Mouse (Mus musculus) lung, embryonic 14.5 days (tissue): ENCODE measurements around the gene Cyp2d10. TPM values are rescaled to one million over a fixed set of nuclear protein-coding genes. Genes with fewer than 3 reads are reported as not detected.

Experiments
- ATAC-seq: fragments of 200-750 bp; cut with Nextera tagmentation; 2 replicates; pipeline ENCODE4 v1.8.0; 2017; ENCODE audit warnings: mild to moderate bottlenecking, moderate TSS enrichment, moderate library complexity; ENCODE audit not compliant: insufficient read depth
- DNase-seq: peaks from one replicate; pipeline ENCODE4 v3.0.0-alpha.2; 2015
- H3K27ac ChIP-seq: fragments of 300-500 bp; sonication (generic); 2 replicates; pipeline ENCODE4 v1.5.1; 2014; ENCODE audit warnings: low read depth, mild to moderate bottlenecking, moderate library complexity
- H3K27me3 ChIP-seq: fragments of 300-500 bp; sonication (generic); 2 replicates; pipeline ENCODE4 v1.6.1; 2014; ENCODE audit warnings: low read length, control low read depth; ENCODE audit not compliant: insufficient read depth
- H3K36me3 ChIP-seq: fragments of 300-500 bp; sonication (generic); 2 replicates; pipeline ENCODE4 v1.6.1; 2014; ENCODE audit warnings: control low read depth; ENCODE audit not compliant: insufficient read depth
- H3K4me1 ChIP-seq: fragments of 300-500 bp; sonication (generic); 2 replicates; pipeline ENCODE4 v1.6.1; 2014; ENCODE audit warnings: antibody characterized with exemption, control low read depth; ENCODE audit not compliant: insufficient read depth
- H3K4me2 ChIP-seq: fragments of 300-500 bp; sonication (generic); 2 replicates; pipeline ENCODE4 v1.6.1; 2014; ENCODE audit warnings: mild to moderate bottlenecking
- H3K4me3 ChIP-seq: fragments of 300-500 bp; sonication (generic); 2 replicates; pipeline ENCODE4 v1.5.1; 2014; ENCODE audit warnings: low read depth, low read length
- H3K9ac ChIP-seq: fragments of 300-500 bp; sonication (generic); 2 replicates; pipeline ENCODE4 v1.6.1; 2014
- H3K9me3 ChIP-seq: fragments of 300-500 bp; sonication (generic); 2 replicates; pipeline ENCODE4 v1.6.1; 2016; ENCODE audit warnings: low read depth, low read length, control low read depth
- CTCF ChIP-seq: IDR thresholded peaks from 2 replicates; pipeline ENCODE4 v1.5.1; 2016; ENCODE audit warnings: antibody characterized with exemption, low read depth
- WGBS: fragments of 180-500 bp; shearing (Covaris S2); extraction: QIAGEN DNeasy Blood & Tissue Kit; methylation state at CpG from one replicate; pipeline ENCODE4 v1.1.7; 2014; 5-methylcytosine and 5-hydroxymethylcytosine counted together
- polyA plus RNA-seq: library from polyadenylated mRNA; unstranded; fragments of >200 nt; fragmentation: Nextera tagmentation; extraction: Ambion mirVana; gene quantifications from 2 replicates; pipeline ENCODE4 v1.2.1, GENCODE M21; 2014

The Cyp2d10 gene
- polyA plus RNA-seq, 1 experiment from 2014 or later: not detected

DNA sequence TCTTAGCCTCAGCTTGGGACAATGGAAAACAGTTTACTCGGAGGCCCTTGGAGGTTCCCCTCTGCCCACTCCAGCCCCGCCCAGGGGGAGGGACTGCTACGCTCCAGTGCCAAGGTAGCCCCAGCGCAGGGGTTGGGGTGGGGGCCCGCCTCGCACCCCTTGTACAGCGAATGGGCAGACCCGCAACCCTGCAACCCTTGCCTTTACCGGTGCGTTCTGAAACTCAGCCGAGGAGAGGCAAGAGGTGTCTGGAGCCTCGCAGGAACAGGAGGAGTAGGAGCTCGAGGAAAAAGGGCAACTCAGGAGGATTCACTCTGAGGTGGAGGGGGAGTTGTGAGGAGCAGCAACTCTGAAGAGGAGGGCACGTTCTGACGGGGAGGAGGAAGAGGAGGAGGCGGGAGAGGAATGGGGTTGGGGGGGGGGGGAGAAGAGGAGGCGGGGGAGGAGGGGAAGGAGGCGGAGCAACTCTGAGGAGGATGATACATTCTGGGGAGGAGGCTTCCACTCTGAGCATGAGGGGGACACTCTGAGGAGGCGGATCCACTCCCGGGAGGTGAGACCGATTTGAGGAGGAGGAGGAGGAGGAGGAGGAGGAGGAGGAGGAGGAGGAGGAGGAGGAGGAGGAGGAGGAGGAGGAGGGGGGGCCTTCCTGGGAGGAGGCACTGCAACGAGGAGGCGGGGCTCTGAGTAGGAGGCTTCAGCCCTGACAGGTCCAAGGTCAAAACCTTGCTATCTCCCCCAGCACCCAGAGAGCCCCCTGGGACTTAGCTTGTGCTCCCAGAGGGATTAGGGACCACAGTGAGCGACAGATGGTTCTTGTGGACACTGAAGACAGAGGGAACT lies 26.9 kb downstream of the Cyp2d10 start, which contains the start of gene Cyp2d22:
Gene Cyp2d22 (minus strand): TSS at position 390 of the 843 bp plus-strand sequence.
- TF ChIP-seq CTCF: no peak
- Histone ChIP-seq H3K36me3 (no peaks in the 10 kb centered on the region), H3K27ac (peak within 1 kb of the TSS; percentile 68; the same call in 1 of the 2 replicates), H3K4me3 (peak within 1 kb of the TSS; percentile 42), H3K9me3 (no peaks in the 10 kb centered on the region), H3K4me2 (peak within 1 kb of the TSS; percentile 65), H3K27me3 (no peaks in the 10 kb centered on the region), H3K9ac (peak within 1 kb of the TSS; percentile 49), H3K4me1 (peaks cover 3% of the 10 kb centered on the region; the same call in 1 of the 2 replicates)
- DNase-seq (peak; percentile 69), ATAC-seq (peak; percentile 72)
- WGBS: 1% methylated on average over 18 of the region's 24 CpGs

GRCm38 (mm10) chr15:82379511-82379870 lies 27.5 kb downstream of the Cyp2d10 start:
- Histone ChIP-seq H3K4me3 (peak overlapping the region; percentile 42), H3K9me3 (no peaks in the 10 kb centered on the region), H3K4me1 (peaks cover 3% of the 10 kb centered on the region; the same call in 1 of the 2 replicates), H3K4me2 (peak overlapping the region; percentile 65), H3K27ac (peak overlapping the region; percentile 68; the same call in 1 of the 2 replicates), H3K9ac (peak overlapping the region; percentile 49), H3K27me3 (no peaks in the 10 kb centered on the region), H3K36me3 (no peaks in the 10 kb centered on the region)
- WGBS: 14% methylated on average over 7 of the region's 7 CpGs
- DNase-seq (no peak), ATAC-seq (no peak)
- no peak for TF ChIP-seq CTCF

- TF ChIP-seq CTCF: no peak
- H3K27ac ChIP-seq: peak overlapping the region; percentile 3
- H3K4me3 ChIP-seq: no peak overlapping the region
- no peaks in the 10 kb centered on the region; the same call in 1 of the 2 replicates for H3K36me3 ChIP-seq
- H3K4me2 ChIP-seq: peak overlapping the region; percentile 65
- H3K9me3 ChIP-seq: no peaks in the 10 kb centered on the region
- H3K4me1 ChIP-seq: peaks cover 3% of the 10 kb centered on the region; the same call in 1 of the 2 replicates
- DNase-seq: peak; percentile 38
- H3K27me3 ChIP-seq: no peaks in the 10 kb centered on the region
- ATAC-seq: no peak
- no peak overlapping the region for H3K9ac ChIP-seq
- WGBS: 26% methylated on average over 15 of the region's 15 CpGs
Observed at GRCm38 (mm10) chr15:82378261-82379180, 28.5 kb downstream of the Cyp2d10 start.

- ATAC-seq: no peak
- no peak for TF ChIP-seq CTCF
- Histone ChIP-seq H3K4me1 (peaks cover 3% of the 10 kb centered on the region; the same call in 1 of the 2 replicates), H3K9ac (no peak overlapping the region), H3K27ac (no peak overlapping the region; the same call in 1 of the 2 replicates), H3K36me3 (no peaks in the 10 kb centered on the region; the same call in 1 of the 2 replicates), H3K4me2 (no peak overlapping the region; the same call in 1 of the 2 replicates), H3K9me3 (no peaks in the 10 kb centered on the region), H3K4me3 (no peak overlapping the region), H3K27me3 (no peaks in the 10 kb centered on the region)
- no peak for DNase-seq
- WGBS: 42% methylated on average over 5 of the region's 5 CpGs
Observed at GRCm38 (mm10) chr15:82377701-82378100, 29.3 kb downstream of the Cyp2d10 start.

- Histone ChIP-seq H3K9me3 (no peaks in the 10 kb centered on the region), H3K4me2 (no peak overlapping the region), H3K4me3 (no peak overlapping the region), H3K4me1 (peaks cover 3% of the 10 kb centered on the region; the same call in 1 of the 2 replicates), H3K9ac (no peak overlapping the region), H3K27me3 (no peaks in the 10 kb centered on the region), H3K36me3 (no peaks in the 10 kb centered on the region; the same call in 1 of the 2 replicates), H3K27ac (peak overlapping the region; percentile 25)
- 58% methylated on average over 17 of the region's 17 CpGs for WGBS
- ATAC-seq (no peak), DNase-seq (peak; percentile 75)
- TF ChIP-seq CTCF: no peak
Observed at GRCm38 (mm10) chr15:82376393-82377138, 30.4 kb downstream of the Cyp2d10 start.

GRCm38 (mm10) chr15:82375855-82376254 lies 31.1 kb downstream of the Cyp2d10 start:
- no peak overlapping the region for H3K4me3 ChIP-seq
- H3K4me1 ChIP-seq: peaks cover 3% of the 10 kb centered on the region; the same call in 1 of the 2 replicates
- no peaks in the 10 kb centered on the region; the same call in 1 of the 2 replicates for H3K36me3 ChIP-seq
- H3K9ac ChIP-seq: no peak overlapping the region
- H3K9me3 ChIP-seq: no peaks in the 10 kb centered on the region
- TF ChIP-seq CTCF: no peak
- ATAC-seq (no peak), DNase-seq (no peak)
- H3K27ac ChIP-seq: no peak overlapping the region
- H3K27me3 ChIP-seq: no peaks in the 10 kb centered on the region
- H3K4me2 ChIP-seq: no peak overlapping the region
- WGBS: 80% methylated on average over 9 of the region's 9 CpGs
